Comparison of ENCODE assay signal across 7 mouse cellular contexts in the genomic region with DNA sequence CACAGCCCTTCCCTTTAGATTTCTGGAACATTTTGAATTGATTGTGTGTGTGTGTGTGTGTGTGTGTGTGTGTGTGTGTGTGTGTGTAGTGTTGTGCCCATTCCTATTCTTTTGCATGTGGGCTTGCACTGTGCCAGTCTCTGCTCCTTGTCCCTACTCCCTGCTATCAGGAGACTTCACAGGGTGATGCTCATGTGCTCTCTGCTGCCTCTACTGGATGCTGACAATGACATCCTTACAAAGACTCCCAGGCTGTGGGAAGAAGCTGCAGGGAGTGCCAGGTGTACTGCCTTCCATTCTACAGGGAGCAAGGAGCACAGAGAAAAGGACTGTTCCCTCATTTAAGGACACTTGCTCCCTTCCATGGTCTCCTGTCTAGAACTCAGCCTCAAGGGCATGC. TPM values are rescaled to one million over a fixed set of nuclear protein-coding genes. Genes with fewer than 3 reads are reported as not detected.
DNase-seq lines count a peak whose midpoint lies in the region; ATAC-seq lines count a peak whose summit lies in the region.

No protein-coding gene starts in this region.

- peak; percentile 83 for ATAC-seq in erythroblast, adult 5-6 weeks (replicated peaks; ENCODE audit: low FRiP score, poor library complexity, severe bottlenecking)
- ATAC-seq in midbrain, embryonic 15.5 days (replicated peaks): peak; percentile 52; the same call in 1 of the 2 replicates

- H3K27ac ChIP-seq in midbrain, embryonic 15.5 days: no peak overlapping the region

- no peak overlapping the region for H3K9ac ChIP-seq in midbrain, embryonic 15.5 days

- H3K27me3 ChIP-seq in midbrain, embryonic 15.5 days (replicated peaks): peaks cover 55% of the 10 kb centered on the region

- H3K4me3 ChIP-seq in midbrain, embryonic 15.5 days: no peak overlapping the region

- no peaks in the 10 kb centered on the region for H3K36me3 ChIP-seq in midbrain, embryonic 15.5 days (replicated peaks)

- no peak overlapping the region for H3K4me2 ChIP-seq in midbrain, embryonic 15.5 days

- no peaks in the 10 kb centered on the region for H3K9me3 ChIP-seq in midbrain, embryonic 15.5 days

- peaks cover 8% of the 10 kb centered on the region for H3K4me1 ChIP-seq in midbrain, embryonic 15.5 days

- peak; percentile 5 for DNase-seq in urinary bladder, postnatal 25 days (ENCODE audit: low spot score)
- no peak for DNase-seq in urinary bladder, postnatal 36 days (ENCODE audit: low spot score in 2 of 2)
- peak; percentile 9 for DNase-seq in c-Kit-negative CD71-positive TER-119-positive erythroid progenitor cells, embryonic 14.5 days (ENCODE audit: low read depth, low spot score)
- DNase-seq in layer of hippocampus, adult 8-10 months (ENCODE audit: low spot score in 2 of 2): peak; percentile 16 to 26
- no peak for DNase-seq in urinary bladder, postnatal 10 days (ENCODE audit: low spot score)

RNA-seq across cellular contexts. Expression of gene Olig2, which starts 58.4 kb away (rescaled TPM):
- not detected in 2 replicates for total RNA-seq in erythroblast, adult 5-6 weeks (2015; ENCODE audit: low replicate concordance)
- not detected in 2 replicates for total RNA-seq in erythroblast, adult 5-6 weeks (2017; ENCODE audit: low replicate concordance)
- total RNA-seq in layer of hippocampus, adult 8-10 months (2022): 10 to 100 TPM; 21.9 to 27.2 (median 24.1) TPM
- polyA plus RNA-seq in midbrain, embryonic 15.5 days (2015; fragmentation: Nextera tagmentation; extraction: Ambion mirVana): 10.4 and 10.7 TPM in 2 replicates

Comparison
In these comparisons a context has a peak if more than half of its experiments do, and no peak if none do; other contexts are left out.
1. DNase-seq: peak in urinary bladder, postnatal 25 days (single experiment), c-Kit-negative CD71-positive TER-119-positive erythroid progenitor cells, embryonic 14.5 days (single experiment) and layer of hippocampus, adult 8-10 months (2 of 2); none in urinary bladder, postnatal 36 days (0 of 2) and urinary bladder, postnatal 10 days (single experiment).
2. RNA of gene Olig2, which starts 58.4 kb away (total RNA-seq): 21.9 to 27.2 TPM in layer of hippocampus, adult 8-10 months; not detected in erythroblast, adult 5-6 weeks; every median in the first group is over 10 times any median in the second.